Mouse (Mus musculus) neutrophil, adult 5-6 weeks (primary cell): ENCODE results near the gene Vps53. TPM values are rescaled to one million over a fixed set of nuclear protein-coding genes. Genes with fewer than 3 reads are reported as not detected.
"Not testable (repeated sequence)": the region's sequence is repeated elsewhere in the genome, so short reads cannot be mapped to it uniquely, and the experiment has no call there.

Experiments
- ATAC-seq: fragments of 151-379, 151-347 bp; 2 replicates; pipeline ENCODE4 v1.8.0; 2017; ENCODE audit warnings: mild to moderate bottlenecking, moderate TSS enrichment; ENCODE audit not compliant: insufficient number of reproducible peaks, poor library complexity, low FRiP score, severe bottlenecking; ENCODE audit errors: extremely low read depth
- total RNA-seq: library from RNA; stranded (forward); fragments of 200-1000 nt; gene quantifications from 2 replicates; pipeline ENCODE4 v1.2.3, GENCODE M21; 2017

Gene Vps53
- total RNA-seq, 1 experiment from 2014 or later, result 26.3 TPM

GRCm38 (mm10) chr11:76037581-76038294 lies 141.7 kb downstream of the Vps53 start:
- ATAC-seq, result no peak

GRCm38 (mm10) chr11:76035182-76035581 lies 144.3 kb downstream of the Vps53 start:
- ATAC-seq, result no peak

GRCm38 (mm10) chr11:76033836-76034235 lies 145.6 kb downstream of the Vps53 start:
- ATAC-seq, result peak; percentile 67

GRCm38 (mm10) chr11:76033359-76033758 lies 146.1 kb downstream of the Vps53 start:
- peak; percentile 45 for ATAC-seq

GRCm38 (mm10) chr11:76028072-76028465 lies 151.4 kb downstream of the Vps53 start:
- no peak for ATAC-seq

GRCm38 (mm10) chr11:76027139-76028071 lies 152.0 kb downstream of the Vps53 start, which contains the start of gene Rflnb:
Gene Rflnb, minus strand, starts transcription at chr11:76027782.
- ATAC-seq, result peak; percentile 48

GRCm38 (mm10) chr11:76026527-76027138 lies 152.8 kb downstream of the Vps53 start:
- ATAC-seq, result no peak

GRCm38 (mm10) chr11:76025080-76025583 lies 154.3 kb downstream of the Vps53 start:
- ATAC-seq, result peak; percentile 41

GRCm38 (mm10) chr11:76020916-76021315 lies 158.5 kb downstream of the Vps53 start:
- no peak for ATAC-seq

GRCm38 (mm10) chr11:76019879-76020278 lies 159.6 kb downstream of the Vps53 start:
- ATAC-seq, result no peak

GRCm38 (mm10) chr11:76015814-76016213 lies 163.6 kb downstream of the Vps53 start:
- ATAC-seq, result no peak

GRCm38 (mm10) chr11:76015251-76015650 lies 164.2 kb downstream of the Vps53 start:
- 0 out of 2 replicates have a peak, but pooled peaks have one; percentile 26 for ATAC-seq

- ATAC-seq, result no peak
Measured at GRCm38 (mm10) chr11:76010838-76011624, 168.4 kb downstream of the Vps53 start.

- ATAC-seq, result no peak
Measured at GRCm38 (mm10) chr11:76009101-76009500, 170.3 kb downstream of the Vps53 start.

- ATAC-seq, result no peak
Measured at GRCm38 (mm10) chr11:76008162-76008561, 171.3 kb downstream of the Vps53 start.

- not testable (repeated sequence) for ATAC-seq
Measured at GRCm38 (mm10) chr11:76004276-76004675, 175.2 kb downstream of the Vps53 start.

GRCm38 (mm10) chr11:76001237-76001878 lies 178.1 kb downstream of the Vps53 start:
- ATAC-seq, result no peak

- no peak for ATAC-seq
Measured at GRCm38 (mm10) chr11:76000701-76001100, 178.7 kb downstream of the Vps53 start.
